Mouse (Mus musculus) cerebellum, adult 2 months (tissue): ENCODE measurements at regions not wholly inside any gene's neighbourhood (a gene's known extent, or its start where the extent isn't known, plus 50 kb on each side); places are given as distances from the start of the nearest gene placed in this dataset.

Experiments
- DNase-seq, 2 experiments: peaks; one replicate each; pipeline ENCODE4 v3.0.0; 2021
- H3K27ac ChIP-seq: fragments of 200-500 bp; 2 replicates; pipeline ENCODE4 v1.5.1; 2012; ENCODE audit warnings: low read length, control low read depth, inconsistent platforms; ENCODE audit not compliant: insufficient read depth
- H3K27me3 ChIP-seq: fragments of 200-500 bp; 2 replicates; pipeline ENCODE4 v1.6.1; 2012; ENCODE audit warnings: inconsistent platforms, mild to moderate bottlenecking, low read length, moderate library complexity; ENCODE audit not compliant: control insufficient read depth, insufficient read depth
- H3K4me1 ChIP-seq: fragments of 200-500 bp; 2 replicates; pipeline ENCODE4 v1.6.1; 2011; ENCODE audit warnings: low read length; ENCODE audit not compliant: control insufficient read depth, insufficient read depth
- H3K4me3 ChIP-seq: fragments of 200-500 bp; replicated peaks from 2 replicates; pipeline ENCODE3; 2011; ENCODE audit warnings: mild to moderate bottlenecking, low read depth, low read length, control low read depth; ENCODE audit not compliant: insufficient read depth
- CTCF ChIP-seq: fragments of 200-500 bp; IDR thresholded peaks from 2 replicates; pipeline ENCODE4 v1.5.1; 2011; ENCODE audit warnings: low read depth, mild to moderate bottlenecking, control low read depth, low read length, moderate library complexity, borderline replicate concordance; ENCODE audit not compliant: insufficient read depth
- POLR2A ChIP-seq: fragments of 200-500 bp; IDR thresholded peaks from 2 replicates; pipeline ENCODE4 v1.6.1; 2011; ENCODE audit warnings: low read length, control low read depth, borderline replicate concordance; ENCODE audit not compliant: insufficient read depth
- WGBS: fragments of 180-500 bp; shearing (Covaris S2); methylation state at CpG from one replicate; pipeline ENCODE4 v1.1.7; 2018; 5-methylcytosine and 5-hydroxymethylcytosine counted together

- DNase-seq: no peak
- Histone ChIP-seq H3K27me3 (no peaks in the 10 kb centered on the region; the same call in 1 of the 2 replicates), H3K4me3 (no peak overlapping the region), H3K4me1 (no peaks in the 10 kb centered on the region), H3K27ac (no peak overlapping the region)
- WGBS: 90% methylated on average over 13 of the region's 13 CpGs
- no peak for TF ChIP-seq CTCF
- TF ChIP-seq POLR2A: no peak
Measured at GRCm38 (mm10) chr17:83295526-83296238, 55.0 kb upstream of the Eml4 start.

- Histone ChIP-seq H3K27me3 (no peaks in the 10 kb centered on the region; the same call in 1 of the 2 replicates), H3K4me3 (no peak overlapping the region), H3K4me1 (no peaks in the 10 kb centered on the region), H3K27ac (no peak overlapping the region)
- no peak for TF ChIP-seq POLR2A
- TF ChIP-seq CTCF: no peak
- DNase-seq: no peak
- WGBS: 62% methylated on average over 6 of the region's 6 CpGs
Measured at GRCm38 (mm10) chr17:83297379-83298121, 53.2 kb upstream of the Eml4 start.
